Mouse (Mus musculus): Measurements from ENCODE around the gene Vsx1. TPM values are rescaled to one million over a fixed set of nuclear protein-coding genes. Genes with fewer than 3 reads are reported as not detected.

Gene Vsx1
- total and polyA plus RNA-seq, 2 experiments from 2014 or later = 0.11 TPM; not detected in 1

GRCm38 (mm10) chr2:150690216-150690615 lies 1.1 kb upstream of the Vsx1 start:
- no peaks in the 10 kb centered on the region for H3K9me3 ChIP-seq (ENCODE audit: low read length)
- WGBS = 5% methylated on average over 11 of the region's 11 CpGs
- H3K27me3 ChIP-seq (ENCODE audit: insufficient read depth, low read length) = peaks cover 52% of the 10 kb centered on the region

GRCm38 (mm10) chr2:150688541-150689186 lies 496 bp downstream of the Vsx1 start:
- Histone ChIP-seq H3K9ac (replicated peaks; ENCODE audit: low read length, poor library complexity, severe bottlenecking) (0 out of 2 replicates have a peak overlapping the region, but pooled peaks have one; percentile 19), H3K4me1 (ENCODE audit: insufficient read depth, low read length) (no peaks in the 10 kb centered on the region), H3K27me3 (ENCODE audit: insufficient read depth, low read length) (peaks cover 52% of the 10 kb centered on the region), H3K27ac (ENCODE audit: low read depth, low read length) (no peak overlapping the region), H3K36me3 (ENCODE audit: insufficient read depth, low read length) (no peaks in the 10 kb centered on the region), H3K4me3 (ENCODE audit: low read depth, low read length) (peak overlapping the region; percentile 42), H3K9me3 (ENCODE audit: low read length) (no peaks in the 10 kb centered on the region), H3K4me2 (ENCODE audit: low read depth, low read length, poor library complexity, severe bottlenecking) (peak overlapping the region; percentile 81)
- ATAC-seq (ENCODE audit: low FRiP score) (peak; percentile 58), DNase-seq (ENCODE audit: low spot score) (peak; percentile 71)
- TF ChIP-seq CTCF (IDR thresholded peaks at IDR 0.05) = no peak
- 1% methylated on average over 42 of the region's 44 CpGs for WGBS

More at GRCm38 (mm10) chr2:150690216-150690615, 1.1 kb upstream of the Vsx1 start:
- Histone ChIP-seq H3K4me3 (ENCODE audit: low read depth, low read length) (no peak overlapping the region), H3K36me3 (ENCODE audit: insufficient read depth, low read length) (no peaks in the 10 kb centered on the region), H3K4me1 (ENCODE audit: insufficient read depth, low read length) (no peaks in the 10 kb centered on the region), H3K9ac (replicated peaks; ENCODE audit: low read length, poor library complexity, severe bottlenecking) (no peak overlapping the region), H3K4me2 (ENCODE audit: low read depth, low read length, poor library complexity, severe bottlenecking) (no peak overlapping the region), H3K27ac (ENCODE audit: low read depth, low read length) (no peak overlapping the region)
- TF ChIP-seq CTCF (IDR thresholded peaks at IDR 0.05) = no peak
- ATAC-seq (ENCODE audit: low FRiP score) (no peak), DNase-seq (ENCODE audit: low spot score) (no peak)

GRCm38 (mm10) chr2:150687871-150688540 lies 1.2 kb downstream of the Vsx1 start:
- Histone ChIP-seq H3K27ac (ENCODE audit: low read depth, low read length) (no peak overlapping the region), H3K9ac (replicated peaks; ENCODE audit: low read length, poor library complexity, severe bottlenecking) (0 out of 2 replicates have a peak overlapping the region, but pooled peaks have one; percentile 19), H3K27me3 (ENCODE audit: insufficient read depth, low read length) (peaks cover 52% of the 10 kb centered on the region), H3K4me2 (ENCODE audit: low read depth, low read length, poor library complexity, severe bottlenecking) (peak overlapping the region; percentile 81), H3K36me3 (ENCODE audit: insufficient read depth, low read length) (no peaks in the 10 kb centered on the region), H3K4me1 (ENCODE audit: insufficient read depth, low read length) (no peaks in the 10 kb centered on the region), H3K9me3 (ENCODE audit: low read length) (no peaks in the 10 kb centered on the region), H3K4me3 (ENCODE audit: low read depth, low read length) (peak overlapping the region; percentile 42)
- WGBS = 6% methylated on average over 23 of the region's 23 CpGs
- DNase-seq (ENCODE audit: low spot score) (no peak), ATAC-seq (ENCODE audit: low FRiP score) (peak; percentile 38; the same call in 1 of the 2 replicates)
- TF ChIP-seq CTCF (IDR thresholded peaks at IDR 0.05) = no peak

GRCm38 (mm10) chr2:150685389-150685788 lies 3.8 kb downstream of the Vsx1 start:
- no peaks in the 10 kb centered on the region for H3K36me3 ChIP-seq (ENCODE audit: insufficient read depth, low read length)
- no peak overlapping the region for H3K4me2 ChIP-seq (ENCODE audit: low read depth, low read length, poor library complexity, severe bottlenecking)
- no peak for TF ChIP-seq CTCF (IDR thresholded peaks at IDR 0.05)
- H3K4me3 ChIP-seq (ENCODE audit: low read depth, low read length) = no peak overlapping the region
- no peak for DNase-seq (ENCODE audit: low spot score)
- WGBS = 92% methylated on average over 9 of the region's 9 CpGs
- no peak overlapping the region for H3K9ac ChIP-seq (replicated peaks; ENCODE audit: low read length, poor library complexity, severe bottlenecking)
- no peak overlapping the region for H3K27ac ChIP-seq (ENCODE audit: low read depth, low read length)
- peaks cover 46% of the 10 kb centered on the region for H3K27me3 ChIP-seq (ENCODE audit: insufficient read depth, low read length)
- no peaks in the 10 kb centered on the region for H3K4me1 ChIP-seq (ENCODE audit: insufficient read depth, low read length)
- no peak for ATAC-seq (ENCODE audit: low FRiP score)
- H3K9me3 ChIP-seq (ENCODE audit: low read length) = no peaks in the 10 kb centered on the region

- Histone ChIP-seq H3K4me2 (ENCODE audit: low read depth, low read length, poor library complexity, severe bottlenecking) (no peak overlapping the region), H3K27ac (ENCODE audit: low read depth, low read length) (no peak overlapping the region), H3K4me1 (ENCODE audit: insufficient read depth, low read length) (no peaks in the 10 kb centered on the region), H3K9me3 (ENCODE audit: low read length) (no peaks in the 10 kb centered on the region), H3K36me3 (ENCODE audit: insufficient read depth, low read length) (no peaks in the 10 kb centered on the region), H3K9ac (replicated peaks; ENCODE audit: low read length, poor library complexity, severe bottlenecking) (no peak overlapping the region), H3K27me3 (ENCODE audit: insufficient read depth, low read length) (peaks cover 37% of the 10 kb centered on the region), H3K4me3 (ENCODE audit: low read depth, low read length) (no peak overlapping the region)
- ATAC-seq (ENCODE audit: low FRiP score) (no peak), DNase-seq (ENCODE audit: low spot score) (no peak)
- WGBS = 87% methylated on average over 12 of the region's 12 CpGs
- no peak for TF ChIP-seq CTCF (IDR thresholded peaks at IDR 0.05)
These were observed 4.7 kb downstream of the Vsx1 start for GRCm38 (mm10) chr2:150684451-150684850.

- Histone ChIP-seq H3K4me2 (ENCODE audit: low read depth, low read length, poor library complexity, severe bottlenecking) (no peak overlapping the region), H3K9ac (replicated peaks; ENCODE audit: low read length, poor library complexity, severe bottlenecking) (no peak overlapping the region), H3K9me3 (ENCODE audit: low read length) (no peaks in the 10 kb centered on the region), H3K27ac (ENCODE audit: low read depth, low read length) (no peak overlapping the region), H3K4me1 (ENCODE audit: insufficient read depth, low read length) (no peaks in the 10 kb centered on the region), H3K4me3 (ENCODE audit: low read depth, low read length) (no peak overlapping the region), H3K36me3 (ENCODE audit: insufficient read depth, low read length) (no peaks in the 10 kb centered on the region), H3K27me3 (ENCODE audit: insufficient read depth, low read length) (peaks cover 10% of the 10 kb centered on the region; the same call in 1 of the 2 replicates)
- no peak for TF ChIP-seq CTCF (IDR thresholded peaks at IDR 0.05)
- DNase-seq (ENCODE audit: low spot score) (no peak), ATAC-seq (ENCODE audit: low FRiP score) (no peak)
- WGBS = 70% methylated on average over 4 of the region's 4 CpGs
These were observed 7.6 kb downstream of the Vsx1 start for GRCm38 (mm10) chr2:150681581-150681980.
